Mouse (Mus musculus): Measurements from ENCODE around the gene Gnl3. TPM values are rescaled to one million over a fixed set of nuclear protein-coding genes. Genes with fewer than 3 reads are reported as not detected.

Gnl3 gene
- polyA plus RNA-seq, 1 experiment from 2014 or later, result 53.3 TPM

DNA sequence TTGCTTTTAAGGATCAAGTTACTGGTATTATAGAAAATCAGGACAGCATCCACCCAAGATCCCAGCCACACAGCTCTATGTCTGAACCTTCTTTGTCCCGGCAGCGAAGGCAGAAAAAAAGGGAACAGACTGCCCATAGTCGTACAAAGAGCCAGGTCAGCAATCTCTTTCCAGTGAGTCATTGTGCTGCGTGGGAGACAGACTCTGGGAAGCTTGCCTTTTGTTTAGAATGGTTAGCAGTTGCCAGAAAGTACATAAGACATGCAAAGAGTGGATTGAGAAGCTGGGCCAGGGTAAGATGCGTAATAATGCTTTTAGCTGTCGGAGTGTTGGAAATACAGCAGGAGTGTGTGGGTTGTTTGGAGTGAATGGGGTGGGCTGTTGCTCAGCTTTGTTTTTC, 44.7 kb downstream of the Gnl3 start:
- Histone ChIP-seq H3K4me1 (ENCODE audit: control insufficient read depth, insufficient read depth, low read length) (no peaks in the 10 kb centered on the region), H3K4me2 (ENCODE audit: low read depth, low read length) (no peak overlapping the region), H3K36me3 (ENCODE audit: control insufficient read depth, insufficient read depth, low read length) (peaks cover 29% of the 10 kb centered on the region; the same call in 1 of the 2 replicates), H3K9me3 (ENCODE audit: control insufficient read depth, low read length) (no peaks in the 10 kb centered on the region), H3K27me3 (ENCODE audit: control insufficient read depth, insufficient read depth, low read length) (no peaks in the 10 kb centered on the region), H3K9ac (replicated peaks; ENCODE audit: low read depth, low read length) (no peak overlapping the region), H3K27ac (ENCODE audit: low read depth, low read length) (peak overlapping the region; percentile 41), H3K4me3 (ENCODE audit: low read depth, low read length) (no peak overlapping the region)
- ATAC-seq (ENCODE audit: low read depth), result no peak
- WGBS, result 46% methylated on average over 6 of the region's 6 CpGs

Other genes starting within 250 kb of the Gnl3 start
- 19.3 and 30.7 TPM in 2 replicates for gene Tmem110, start 193.6 kb downstream of the Gnl3 start, polyA plus RNA-seq (2014; fragmentation: Nextera tagmentation; extraction: Ambion mirVana)
- 1.0 and 1.8 TPM in 2 replicates for gene Mustn1, start 140.0 kb downstream of the Gnl3 start, polyA plus RNA-seq (2014; fragmentation: Nextera tagmentation; extraction: Ambion mirVana)
- 0.36 TPM in 1 of 2 replicates, not detected in the other for gene Itih4, start 132.7 kb downstream of the Gnl3 start, polyA plus RNA-seq (2014; fragmentation: Nextera tagmentation; extraction: Ambion mirVana)
- gene Itih3, start 95.4 kb downstream of the Gnl3 start, polyA plus RNA-seq (2014; fragmentation: Nextera tagmentation; extraction: Ambion mirVana), result 1.2 and 1.3 TPM in 2 replicates
- gene Itih1, start 75.9 kb downstream of the Gnl3 start, polyA plus RNA-seq (2014; fragmentation: Nextera tagmentation; extraction: Ambion mirVana), result not detected in 2 replicates
- 15.7 and 17.0 TPM in 2 replicates for gene Nek4, start 67.8 kb downstream of the Gnl3 start, polyA plus RNA-seq (2014; fragmentation: Nextera tagmentation; extraction: Ambion mirVana)
- gene Glt8d1, start 17.8 kb downstream of the Gnl3 start, polyA plus RNA-seq (2014; fragmentation: Nextera tagmentation; extraction: Ambion mirVana), result 64.9 and 67.5 TPM in 2 replicates
- gene Spcs1, start 17.5 kb downstream of the Gnl3 start, polyA plus RNA-seq (2014; fragmentation: Nextera tagmentation; extraction: Ambion mirVana), result 336 TPM in 2 replicates
- gene Pbrm1, start within 50 bp of the Gnl3 start, polyA plus RNA-seq (2014; fragmentation: Nextera tagmentation; extraction: Ambion mirVana), result 94.3 and 104 TPM in 2 replicates
- 69.3 and 74.1 TPM in 2 replicates for gene Smim4, start 109.8 kb upstream of the Gnl3 start, polyA plus RNA-seq (2014; fragmentation: Nextera tagmentation; extraction: Ambion mirVana)
- 219 and 241 TPM in 2 replicates for gene Nt5dc2, start 111.9 kb upstream of the Gnl3 start, polyA plus RNA-seq (2014; fragmentation: Nextera tagmentation; extraction: Ambion mirVana)
- gene Stab1, start 149.5 kb upstream of the Gnl3 start, polyA plus RNA-seq (2014; fragmentation: Nextera tagmentation; extraction: Ambion mirVana), result 7.0 and 28.7 TPM in 2 replicates
- 4.1 and 5.5 TPM in 2 replicates for gene Tnnc1, start 189.2 kb upstream of the Gnl3 start, polyA plus RNA-seq (2014; fragmentation: Nextera tagmentation; extraction: Ambion mirVana)
- gene Nisch, start 197.8 kb upstream of the Gnl3 start, polyA plus RNA-seq (2014; fragmentation: Nextera tagmentation; extraction: Ambion mirVana), result 282 and 335 TPM in 2 replicates
- gene Sema3g, start 198.7 kb upstream of the Gnl3 start, polyA plus RNA-seq (2014; fragmentation: Nextera tagmentation; extraction: Ambion mirVana), result 0.13 and 0.21 TPM in 2 replicates
- gene Phf7, start 232.2 kb upstream of the Gnl3 start, polyA plus RNA-seq (2014; fragmentation: Nextera tagmentation; extraction: Ambion mirVana), result 11.8 TPM in 2 replicates
- 97.5 and 101 TPM in 2 replicates for gene Bap1, start 232.3 kb upstream of the Gnl3 start, polyA plus RNA-seq (2014; fragmentation: Nextera tagmentation; extraction: Ambion mirVana)